Mouse (Mus musculus) liver, postnatal 0 days (tissue): Measurements from ENCODE around the gene Oaz2.

ENCODE experiments used
- CTCF ChIP-seq: sonication (generic); IDR thresholded peaks from 2 replicates; pipeline ENCODE4 v1.5.1; 2016; ENCODE audit warnings: antibody characterized with exemption, low read depth
- EP300 ChIP-seq: IDR thresholded peaks from 2 replicates; pipeline ENCODE4 v1.6.1; 2016; ENCODE audit warnings: antibody characterized with exemption, low read depth, mild to moderate bottlenecking

DNA sequence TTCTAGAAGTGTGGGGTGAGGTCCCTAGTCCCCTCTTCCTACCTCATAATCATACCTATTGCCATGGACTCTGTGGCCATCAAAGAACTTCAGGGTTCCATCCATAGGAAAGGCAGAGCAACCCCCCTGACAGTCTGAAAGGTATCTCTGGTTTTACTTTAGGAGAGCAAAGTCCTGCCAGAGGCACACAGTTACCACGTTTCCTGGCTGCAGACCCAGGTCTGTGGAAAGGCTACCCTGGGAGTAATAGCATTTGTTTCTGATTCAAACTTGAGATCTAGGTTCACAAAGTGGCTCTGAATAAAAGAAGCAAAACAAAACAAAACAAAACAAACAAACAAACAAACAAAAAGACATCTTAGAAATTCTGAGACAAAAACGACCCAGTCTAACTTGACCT lies 43.5 kb upstream of the Oaz2 start:
- no peak for TF ChIP-seq CTCF
- no peak for TF ChIP-seq EP300
